Mouse (Mus musculus): ENCODE results near the gene Piwil4. TPM values are rescaled to one million over a fixed set of nuclear protein-coding genes. Genes with fewer than 3 reads are reported as not detected.

Gene Piwil4
- polyA plus RNA-seq, 1 experiment from 2014 or later: 0.06 TPM

DNA sequence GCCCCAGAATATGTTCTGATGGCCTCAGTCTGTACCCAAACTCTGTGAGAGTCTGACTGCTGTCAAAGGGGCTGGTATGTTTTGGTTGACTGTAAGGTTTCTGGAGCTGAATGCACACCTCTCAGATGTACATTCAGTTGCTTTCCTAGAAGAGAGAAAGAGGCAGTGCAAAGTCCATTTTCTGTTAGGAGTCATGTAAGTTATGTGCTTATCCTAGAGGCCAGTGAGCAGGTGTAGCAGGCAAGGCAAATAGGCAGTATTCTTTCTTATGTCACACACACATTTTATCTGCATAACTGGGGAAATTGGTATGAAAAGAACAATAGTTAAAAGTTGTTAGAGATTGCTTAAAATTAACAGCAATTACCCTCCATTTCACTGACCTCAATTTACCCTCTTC is 13.4 kb upstream of the Piwil4 start:
- Histone ChIP-seq H3K4me1 (ENCODE audit: insufficient read depth) (peaks cover 10% of the 10 kb centered on the region), H3K27me3 (ENCODE audit: insufficient read depth, low read length) (0 out of 2 replicates have a peak, but pooled peaks cover 8% of the 10 kb centered on the region)
- no peak for ATAC-seq

DNA sequence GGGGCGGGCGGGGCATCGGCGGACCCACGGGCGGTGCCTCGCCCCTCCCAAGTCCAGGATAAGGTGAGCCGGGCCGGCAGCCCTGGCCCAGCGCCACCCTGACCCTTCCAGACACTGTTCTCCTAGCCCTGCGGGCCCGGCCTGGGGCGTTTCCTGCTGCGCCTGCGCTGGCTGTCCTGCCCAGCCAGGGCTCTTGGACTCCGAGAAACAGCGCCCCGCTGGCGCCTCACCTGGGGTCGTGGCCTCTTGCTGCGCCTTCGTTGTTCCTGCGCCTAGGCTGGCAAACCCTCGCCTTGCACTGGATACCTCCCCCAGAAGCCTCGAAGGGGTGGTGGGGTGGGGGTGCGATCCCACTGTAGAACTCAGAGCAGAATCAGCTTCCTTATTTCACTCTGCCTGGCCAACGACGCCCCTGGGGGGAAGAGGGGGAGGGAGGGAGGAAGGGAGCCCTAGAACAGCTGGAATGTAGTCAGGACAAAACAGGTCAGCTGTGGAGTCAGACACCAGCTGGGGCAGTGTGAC is 11.5 kb upstream of the Piwil4 start, which contains the start of gene Fut4:
Fut4 (minus strand) TSS at position 393 of the 522 bp plus-strand sequence.
- no peak within 1 kb of the TSS for H3K27ac ChIP-seq (ENCODE audit: low read depth)
- TF ChIP-seq CTCF (IDR thresholded peaks at IDR 0.05; ENCODE audit: low read depth) (0 out of 2 replicates have a peak, but pooled peaks have one; percentile 1), EP300 (IDR thresholded peaks at IDR 0.05; ENCODE audit: low read depth) (no peak)
- peak within 1 kb of the TSS; percentile 89 for H3K4me2 ChIP-seq (ENCODE audit: low read depth, low read length)
- H3K4me3 ChIP-seq (ENCODE audit: low read depth, low read length): peak within 1 kb of the TSS; percentile 55
- ATAC-seq (peak; percentile 78), DNase-seq (peak; percentile 56)
- peak within 1 kb of the TSS; percentile 63 for H3K9ac ChIP-seq (replicated peaks)
- under 1% methylated on average over 27 of the region's 28 CpGs for WGBS (ENCODE audit: insufficient replicate concordance)
- H3K36me3 ChIP-seq (replicated peaks; ENCODE audit: insufficient read depth, low read length): no peaks in the 10 kb centered on the region
- H3K4me1 ChIP-seq (ENCODE audit: insufficient read depth): peaks cover 10% of the 10 kb centered on the region
- H3K27me3 ChIP-seq (ENCODE audit: insufficient read depth, low read length): 0 out of 2 replicates have a peak, but pooled peaks cover 8% of the 10 kb centered on the region
- H3K9me3 ChIP-seq (ENCODE audit: low read length): no peaks in the 10 kb centered on the region

More for the DNA sequence above, 13.4 kb upstream of the Piwil4 start:
- Histone ChIP-seq H3K9me3 (ENCODE audit: low read length) (no peaks in the 10 kb centered on the region), H3K4me2 (ENCODE audit: low read depth, low read length) (no peak overlapping the region), H3K9ac (replicated peaks) (no peak overlapping the region), H3K4me3 (ENCODE audit: low read depth, low read length) (no peak overlapping the region), H3K27ac (ENCODE audit: low read depth) (no peak overlapping the region), H3K36me3 (replicated peaks; ENCODE audit: insufficient read depth, low read length) (no peaks in the 10 kb centered on the region)
- DNase-seq: no peak
- no peak for TF ChIP-seq EP300 (IDR thresholded peaks at IDR 0.05; ENCODE audit: low read depth)
- TF ChIP-seq CTCF (IDR thresholded peaks at IDR 0.05; ENCODE audit: low read depth): no peak

DNA sequence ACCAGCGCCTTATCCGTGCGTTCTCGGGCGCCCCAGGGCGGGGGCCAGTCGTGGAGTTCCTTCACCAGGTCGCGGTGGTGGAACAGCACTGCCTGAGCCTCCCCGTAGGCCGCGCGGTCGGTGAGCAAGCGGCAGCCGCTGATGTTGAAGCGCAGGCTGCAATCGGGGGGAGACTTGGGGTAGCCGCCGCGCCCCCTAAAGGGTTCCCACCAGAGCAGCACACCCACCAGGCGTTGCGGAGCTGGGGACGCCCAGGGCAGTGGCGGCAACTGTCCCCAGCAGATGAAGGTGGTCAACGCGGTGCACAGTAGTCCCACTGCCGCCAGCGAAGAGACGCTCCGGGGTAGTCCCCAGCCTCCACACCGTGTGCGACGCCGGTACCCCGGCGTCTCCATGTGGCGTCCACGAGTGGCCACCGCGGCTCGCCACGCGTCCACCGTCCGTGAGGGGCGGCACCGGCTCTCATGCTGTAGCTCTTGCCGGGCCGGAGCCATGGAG is 11.0 kb upstream of the Piwil4 start:
- Histone ChIP-seq H3K36me3 (replicated peaks; ENCODE audit: insufficient read depth, low read length) (no peaks in the 10 kb centered on the region), H3K27ac (ENCODE audit: low read depth) (no peak overlapping the region), H3K4me2 (ENCODE audit: low read depth, low read length) (peak overlapping the region; percentile 89), H3K4me3 (ENCODE audit: low read depth, low read length) (peak overlapping the region; percentile 55), H3K27me3 (ENCODE audit: insufficient read depth, low read length) (0 out of 2 replicates have a peak, but pooled peaks cover 8% of the 10 kb centered on the region), H3K9ac (replicated peaks) (peak overlapping the region; percentile 63), H3K4me1 (ENCODE audit: insufficient read depth) (peaks cover 10% of the 10 kb centered on the region), H3K9me3 (ENCODE audit: low read length) (no peaks in the 10 kb centered on the region)
- DNase-seq: peak; percentile 24
- peak; percentile 48 for ATAC-seq
- TF ChIP-seq CTCF (IDR thresholded peaks at IDR 0.05; ENCODE audit: low read depth) (no peak), EP300 (IDR thresholded peaks at IDR 0.05; ENCODE audit: low read depth) (no peak)
- WGBS (ENCODE audit: insufficient replicate concordance): under 1% methylated on average over 50 of the region's 50 CpGs

DNA sequence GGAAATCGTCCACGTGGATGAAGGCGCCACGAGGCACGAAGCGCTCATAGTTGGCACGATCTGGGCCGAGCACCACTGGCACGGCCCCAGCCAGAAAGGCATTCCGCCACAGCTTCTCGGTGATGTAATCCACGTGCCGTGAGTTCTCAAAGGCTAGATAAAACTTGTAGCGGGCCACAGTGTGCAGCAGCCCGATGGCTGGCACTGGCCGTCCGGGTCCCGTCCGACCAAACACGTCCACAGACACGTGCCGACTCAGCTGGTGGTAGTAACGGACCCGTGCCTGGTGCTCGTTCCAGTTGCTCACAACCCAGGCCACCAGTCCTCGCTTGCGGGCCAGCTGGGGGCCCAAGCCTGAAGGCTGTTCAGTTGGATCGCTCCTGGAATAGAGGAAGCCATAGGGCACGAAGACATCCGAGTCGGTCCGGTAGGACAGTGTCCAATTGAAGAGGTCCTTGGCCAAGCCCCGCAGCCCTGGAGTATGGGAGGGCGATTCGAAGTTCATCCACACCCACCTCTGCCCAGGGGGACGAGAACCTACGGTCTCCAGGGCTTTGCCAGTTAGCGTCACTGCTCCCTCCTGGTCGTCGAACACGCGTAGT is 10.5 kb upstream of the Piwil4 start:
- no peaks in the 10 kb centered on the region for H3K9me3 ChIP-seq (ENCODE audit: low read length)
- peaks cover 10% of the 10 kb centered on the region for H3K4me1 ChIP-seq (ENCODE audit: insufficient read depth)
- DNase-seq: no peak
- no peak overlapping the region; the same call in 1 of the 2 replicates for H3K9ac ChIP-seq (replicated peaks)
- TF ChIP-seq CTCF (IDR thresholded peaks at IDR 0.05; ENCODE audit: low read depth): no peak
- no peak for TF ChIP-seq EP300 (IDR thresholded peaks at IDR 0.05; ENCODE audit: low read depth)
- H3K4me3 ChIP-seq (ENCODE audit: low read depth, low read length): peak overlapping the region; percentile 55
- WGBS (ENCODE audit: insufficient replicate concordance): 65% methylated on average over 42 of the region's 42 CpGs
- H3K36me3 ChIP-seq (replicated peaks; ENCODE audit: insufficient read depth, low read length): no peaks in the 10 kb centered on the region
- H3K4me2 ChIP-seq (ENCODE audit: low read depth, low read length): peak overlapping the region; percentile 89
- H3K27ac ChIP-seq (ENCODE audit: low read depth): no peak overlapping the region
- no peak; the same call in 1 of the 2 replicates for ATAC-seq
- 0 out of 2 replicates have a peak, but pooled peaks cover 8% of the 10 kb centered on the region for H3K27me3 ChIP-seq (ENCODE audit: insufficient read depth, low read length)

DNA sequence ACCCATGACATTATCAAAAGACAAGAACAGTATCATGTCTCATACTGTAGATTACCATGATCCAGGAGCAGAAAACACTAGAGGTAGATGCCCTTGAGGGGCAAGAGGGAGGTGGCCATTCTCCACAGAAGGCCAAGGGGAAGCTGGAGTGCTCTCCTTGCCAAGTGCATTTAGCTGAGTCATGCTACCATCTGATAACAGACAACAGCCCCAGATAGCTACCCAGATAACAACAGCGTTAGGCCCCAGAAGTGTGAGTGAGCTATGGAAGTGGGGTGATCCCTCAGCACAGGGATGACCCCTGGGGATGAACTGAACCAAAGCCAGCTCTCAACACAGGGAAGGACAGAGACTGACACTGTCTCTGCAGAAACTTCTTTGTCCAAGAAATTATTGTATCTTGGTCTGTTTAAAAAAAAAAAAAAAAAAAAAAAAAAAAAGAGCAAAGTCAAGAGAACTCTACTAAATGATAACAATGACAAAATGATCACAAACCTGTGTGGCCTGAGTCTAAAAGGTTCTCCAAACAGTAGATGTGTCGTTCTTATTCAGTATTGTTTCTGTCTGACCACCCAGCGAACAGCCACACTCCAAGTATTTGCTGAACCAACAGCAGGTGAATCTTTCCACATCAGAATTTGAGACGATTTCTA is 909 bp downstream of the Piwil4 start:
- 54% methylated on average over 4 of the region's 4 CpGs for WGBS (ENCODE audit: insufficient replicate concordance)
- H3K27me3 ChIP-seq (ENCODE audit: insufficient read depth, low read length): no peaks in the 10 kb centered on the region
- no peak overlapping the region for H3K27ac ChIP-seq (ENCODE audit: low read depth)
- no peak for DNase-seq
- H3K9me3 ChIP-seq (ENCODE audit: low read length): no peaks in the 10 kb centered on the region
- ATAC-seq: no peak
- H3K4me1 ChIP-seq (ENCODE audit: insufficient read depth): no peaks in the 10 kb centered on the region
- TF ChIP-seq CTCF (IDR thresholded peaks at IDR 0.05; ENCODE audit: low read depth) (no peak), EP300 (IDR thresholded peaks at IDR 0.05; ENCODE audit: low read depth) (no peak)
- no peaks in the 10 kb centered on the region for H3K36me3 ChIP-seq (replicated peaks; ENCODE audit: insufficient read depth, low read length)
- H3K4me2 ChIP-seq (ENCODE audit: low read depth, low read length): no peak overlapping the region
- H3K9ac ChIP-seq (replicated peaks): no peak overlapping the region
- H3K4me3 ChIP-seq (ENCODE audit: low read depth, low read length): no peak overlapping the region

DNA sequence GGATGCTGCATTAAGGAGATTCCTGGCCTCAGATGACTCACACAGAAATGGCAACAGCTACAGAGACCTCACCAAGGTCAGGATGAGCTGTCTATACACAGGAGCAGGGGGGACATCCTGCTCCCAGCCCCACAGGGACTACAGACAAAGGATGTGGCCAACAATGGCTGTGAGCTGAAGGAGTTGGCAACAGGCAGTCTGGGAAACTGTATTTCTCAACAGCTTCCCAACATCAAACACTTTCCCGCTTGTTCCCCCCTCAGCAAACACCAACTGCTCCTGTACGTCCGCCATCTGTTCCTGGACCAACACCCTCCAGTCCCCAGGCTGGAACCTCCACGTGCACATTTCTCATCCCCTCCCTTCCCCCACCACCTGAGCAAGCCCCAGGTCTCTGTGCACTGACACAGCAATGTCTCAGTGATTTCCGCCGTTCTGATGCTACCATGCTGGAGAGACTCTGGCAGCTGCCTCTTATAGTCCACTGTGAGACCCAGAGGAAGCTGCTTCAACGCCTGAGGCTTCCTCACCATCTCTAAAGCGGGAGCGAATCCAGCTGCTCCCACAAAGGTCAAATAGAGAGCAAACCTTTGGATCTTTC is 9.5 kb downstream of the Piwil4 start:
- Histone ChIP-seq H3K4me2 (ENCODE audit: low read depth, low read length) (no peak overlapping the region), H3K27me3 (ENCODE audit: insufficient read depth, low read length) (no peaks in the 10 kb centered on the region), H3K4me1 (ENCODE audit: insufficient read depth) (no peaks in the 10 kb centered on the region), H3K9me3 (ENCODE audit: low read length) (no peaks in the 10 kb centered on the region), H3K27ac (ENCODE audit: low read depth) (no peak overlapping the region), H3K9ac (replicated peaks) (no peak overlapping the region), H3K36me3 (replicated peaks; ENCODE audit: insufficient read depth, low read length) (no peaks in the 10 kb centered on the region), H3K4me3 (ENCODE audit: low read depth, low read length) (no peak overlapping the region)
- ATAC-seq: no peak
- 44% methylated on average over 9 of the region's 9 CpGs for WGBS (ENCODE audit: insufficient replicate concordance)
- no peak for TF ChIP-seq CTCF (IDR thresholded peaks at IDR 0.05; ENCODE audit: low read depth)
- TF ChIP-seq EP300 (IDR thresholded peaks at IDR 0.05; ENCODE audit: low read depth): no peak
- no peak for DNase-seq
